Mouse (Mus musculus) ES-Bruce4 (cell line): ENCODE data around the gene Amigo1. TPM values are rescaled to one million over a fixed set of nuclear protein-coding genes. Genes with fewer than 3 reads are reported as not detected.

Source experiments
- H3K27ac ChIP-seq: 2 replicates; pipeline ENCODE4 v1.5.1; 2012; ENCODE audit warnings: low read length, inconsistent platforms; ENCODE audit not compliant: insufficient read depth
- H3K27me3 ChIP-seq: 2 replicates; pipeline ENCODE4 v1.6.1; 2012; ENCODE audit warnings: mild to moderate bottlenecking, low read length, inconsistent platforms; ENCODE audit not compliant: control insufficient read depth, poor library complexity, insufficient read depth, severe bottlenecking
- H3K36me3 ChIP-seq: 2 replicates; pipeline ENCODE4 v1.6.1; 2012; ENCODE audit warnings: inconsistent platforms, mild to moderate bottlenecking, low read length, moderate library complexity; ENCODE audit not compliant: control insufficient read depth, poor library complexity, insufficient read depth, severe bottlenecking
- H3K4me1 ChIP-seq: one replicate; pipeline ENCODE4 v1.8.1; 2011; ENCODE audit warnings: low read length; ENCODE audit not compliant: control insufficient read depth, insufficient read depth
- H3K4me3 ChIP-seq: 2 replicates; pipeline ENCODE4 v1.5.1; 2011; ENCODE audit warnings: low read depth, mild to moderate bottlenecking, low read length
- H3K9ac ChIP-seq: 2 replicates; pipeline ENCODE4 v1.6.1; 2012; ENCODE audit warnings: low read depth, mild to moderate bottlenecking, inconsistent platforms; ENCODE audit not compliant: poor library complexity, severe bottlenecking
- H3K9me3 ChIP-seq: replicated peaks from 2 replicates; pipeline ENCODE4 v1.6.1; 2012; ENCODE audit warnings: mild to moderate bottlenecking, low read length, inconsistent platforms; ENCODE audit not compliant: control insufficient read depth, poor library complexity, insufficient read depth, severe bottlenecking
- CTCF ChIP-seq: IDR thresholded peaks from one replicate; pipeline ENCODE4 v1.8.1; 2011; ENCODE audit warnings: low read depth, low read length
- EP300 ChIP-seq: IDR thresholded peaks from 2 replicates; pipeline ENCODE4 v1.6.1; 2011; ENCODE audit warnings: low read depth, low read length; ENCODE audit not compliant: insufficient read depth
- POLR2A ChIP-seq: IDR thresholded peaks from one replicate; pipeline ENCODE4 v1.8.1; 2011; ENCODE audit warnings: low read length; ENCODE audit not compliant: insufficient read depth
- polyA plus RNA-seq: library from polyadenylated mRNA; stranded (reverse); fragments of >200 nt; gene quantifications from 2 replicates; pipeline ENCODE4 v1.2.4, GENCODE M21; 2011; ENCODE audit warnings: low read depth; ENCODE audit not compliant: missing spikeins, insufficient read depth, insufficient read length

The Amigo1 gene
- polyA plus RNA-seq, 1 experiment, result 5.6 TPM

GRCm38 (mm10) chr3:108188716-108189490 is 2.8 kb downstream of the Amigo1 start:
- Histone ChIP-seq H3K4me3 (no peak overlapping the region), H3K9me3 (no peaks in the 10 kb centered on the region), H3K27ac (no peak overlapping the region), H3K4me1 (no peaks in the 10 kb centered on the region), H3K27me3 (no peaks in the 10 kb centered on the region), H3K36me3 (no peaks in the 10 kb centered on the region), H3K9ac (no peak overlapping the region)
- TF ChIP-seq CTCF, result no peak
- TF ChIP-seq POLR2A, result no peak
- no peak for TF ChIP-seq EP300

GRCm38 (mm10) chr3:108189897-108190296 is 3.8 kb downstream of the Amigo1 start:
- Histone ChIP-seq H3K27ac (no peak overlapping the region), H3K9me3 (no peaks in the 10 kb centered on the region), H3K36me3 (no peaks in the 10 kb centered on the region), H3K4me3 (no peak overlapping the region), H3K9ac (no peak overlapping the region), H3K4me1 (peaks cover 1% of the 10 kb centered on the region), H3K27me3 (no peaks in the 10 kb centered on the region)
- no peak for TF ChIP-seq POLR2A
- TF ChIP-seq EP300, result no peak
- TF ChIP-seq CTCF, result no peak

- peaks cover 1% of the 10 kb centered on the region for H3K4me1 ChIP-seq
- no peak for TF ChIP-seq POLR2A
- no peak for TF ChIP-seq CTCF
- TF ChIP-seq EP300, result no peak
- no peak overlapping the region for H3K27ac ChIP-seq
- no peak overlapping the region for H3K9ac ChIP-seq
- no peaks in the 10 kb centered on the region for H3K27me3 ChIP-seq
- H3K9me3 ChIP-seq, result no peaks in the 10 kb centered on the region
- no peaks in the 10 kb centered on the region for H3K36me3 ChIP-seq
- no peak overlapping the region for H3K4me3 ChIP-seq
These were observed 7.6 kb downstream of the Amigo1 start for GRCm38 (mm10) chr3:108193686-108194085.

- no peak overlapping the region for H3K9ac ChIP-seq
- H3K27ac ChIP-seq, result no peak overlapping the region
- H3K4me1 ChIP-seq, result peaks cover 1% of the 10 kb centered on the region
- H3K27me3 ChIP-seq, result no peaks in the 10 kb centered on the region
- H3K9me3 ChIP-seq, result no peaks in the 10 kb centered on the region
- no peak overlapping the region for H3K4me3 ChIP-seq
- no peak for TF ChIP-seq EP300
- TF ChIP-seq CTCF, result no peak
- TF ChIP-seq POLR2A, result no peak
- no peaks in the 10 kb centered on the region for H3K36me3 ChIP-seq
These were observed 9.2 kb downstream of the Amigo1 start for GRCm38 (mm10) chr3:108195287-108195686.

GRCm38 (mm10) chr3:108195941-108196590 is 9.9 kb downstream of the Amigo1 start:
- H3K9ac ChIP-seq, result no peak overlapping the region
- no peak overlapping the region for H3K27ac ChIP-seq
- H3K27me3 ChIP-seq, result no peaks in the 10 kb centered on the region
- no peaks in the 10 kb centered on the region for H3K36me3 ChIP-seq
- TF ChIP-seq EP300, result no peak
- no peak for TF ChIP-seq POLR2A
- TF ChIP-seq CTCF, result no peak
- no peaks in the 10 kb centered on the region for H3K9me3 ChIP-seq
- H3K4me3 ChIP-seq, result no peak overlapping the region
- H3K4me1 ChIP-seq, result peaks cover 1% of the 10 kb centered on the region

GRCm38 (mm10) chr3:108197066-108197497 is 10.9 kb downstream of the Amigo1 start:
- Histone ChIP-seq H3K4me1 (peaks cover 1% of the 10 kb centered on the region), H3K36me3 (no peaks in the 10 kb centered on the region), H3K27ac (no peak overlapping the region), H3K9ac (no peak overlapping the region), H3K4me3 (peak overlapping the region; percentile 17), H3K27me3 (no peaks in the 10 kb centered on the region), H3K9me3 (no peaks in the 10 kb centered on the region)
- TF ChIP-seq EP300 (no peak), POLR2A (no peak), CTCF (peak; percentile 9)
